Mouse (Mus musculus): Measurements from ENCODE around the gene Phrf1.

- TF ChIP-seq POLR2A (IDR thresholded peaks at IDR 0.05; ENCODE audit: insufficient read depth, low read depth, low read length) (no peak), CTCF (IDR thresholded peaks at IDR 0.05; ENCODE audit: insufficient read depth, low read depth, low read length) (no peak)
These were observed 11.7 kb upstream of the Phrf1 start for GRCm38 (mm10) chr7:141216894-141217293.
